Mouse (Mus musculus) ovary, adult 18-20 months (tissue): ENCODE results near the gene Nudt7.

Experiments
- DNase-seq: peaks from one replicate; pipeline ENCODE4 v3.0.0; 2022; ENCODE audit warnings: low spot score, mixed read lengths

Gene Nudt7

DNA sequence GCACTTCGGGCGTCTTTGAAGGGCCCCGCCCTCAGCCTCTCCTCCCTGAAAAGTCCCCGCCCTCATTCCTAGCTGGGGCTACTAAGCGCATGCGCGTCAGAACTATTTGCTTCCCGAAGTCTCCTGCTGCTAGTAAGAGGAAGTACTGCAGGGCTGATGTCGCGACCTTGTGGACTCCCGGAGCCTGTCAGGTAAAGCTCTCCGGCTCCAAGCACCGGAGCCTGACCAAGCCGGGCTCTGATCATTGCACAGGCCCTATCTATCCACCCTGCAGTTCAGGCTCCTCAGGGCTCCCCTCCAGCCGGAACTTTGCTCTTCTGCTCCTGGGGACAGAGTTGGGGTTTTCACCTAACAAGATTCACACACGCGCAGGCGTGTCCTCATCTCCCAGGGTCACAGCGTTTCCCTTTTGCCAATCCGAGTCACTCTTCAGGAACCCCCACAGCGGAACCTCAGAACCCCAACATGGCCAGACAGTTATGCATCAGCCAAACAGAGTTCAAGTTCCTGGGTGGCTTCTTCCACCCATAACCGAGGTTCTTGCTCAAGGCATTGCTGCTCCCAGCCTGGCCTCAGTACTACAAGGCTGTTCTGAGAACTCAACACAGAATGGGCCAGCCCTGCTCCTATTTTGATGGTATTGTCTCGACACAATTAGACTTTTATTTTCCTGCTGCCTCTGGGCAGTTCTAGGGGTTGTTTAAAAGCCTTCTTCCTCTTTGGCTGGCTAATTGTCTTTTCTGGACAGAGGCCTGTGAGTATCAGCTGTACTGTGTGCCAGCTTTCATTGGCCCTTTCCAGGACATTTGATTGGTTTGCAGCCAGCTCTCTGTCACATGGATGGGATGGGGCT lies at the start of gene Nudt7:
TSS of gene Nudt7 (plus strand) at position 48 of the 853 bp plus-strand sequence.
- peak; percentile 90 for DNase-seq

DNA sequence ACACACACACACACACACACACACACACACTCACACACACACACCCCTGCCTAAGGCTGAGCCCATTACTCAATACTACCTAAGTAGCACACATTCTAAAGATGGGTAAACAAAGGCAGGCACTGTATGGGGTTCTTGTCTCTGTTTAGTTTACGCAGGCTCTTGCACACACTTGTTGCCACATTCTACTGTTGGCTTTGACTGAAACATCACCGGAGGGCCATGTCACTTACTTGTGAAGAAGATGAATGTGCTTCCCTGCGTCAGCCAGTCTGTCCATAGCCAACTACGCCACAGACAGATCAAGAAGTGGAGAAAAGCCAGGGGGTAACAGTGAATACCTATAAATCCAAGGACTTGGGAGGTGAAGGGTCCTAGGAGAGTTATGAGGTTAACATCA lies 45.4 kb upstream of the Nudt7 start:
- DNase-seq = no peak

DNA sequence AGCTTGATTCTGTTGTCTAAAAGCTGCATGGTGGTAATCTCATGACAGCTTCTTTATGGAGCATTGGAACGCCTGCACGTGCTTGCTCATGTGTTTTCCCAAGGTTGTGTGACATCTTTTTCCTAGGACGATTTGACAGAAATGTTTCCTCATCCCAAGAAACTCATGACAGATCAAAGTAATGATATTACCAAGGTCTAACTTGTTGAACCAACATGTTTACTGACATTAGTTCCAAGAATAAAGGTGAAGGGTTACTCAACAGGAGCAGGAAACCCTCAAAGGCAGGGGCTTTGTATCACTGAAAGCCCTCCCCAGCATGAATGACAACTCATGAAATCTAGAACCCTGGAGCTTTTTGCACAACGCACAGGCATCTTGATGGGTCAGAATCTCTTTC lies 42.6 kb upstream of the Nudt7 start:
- DNase-seq = no peak

DNA sequence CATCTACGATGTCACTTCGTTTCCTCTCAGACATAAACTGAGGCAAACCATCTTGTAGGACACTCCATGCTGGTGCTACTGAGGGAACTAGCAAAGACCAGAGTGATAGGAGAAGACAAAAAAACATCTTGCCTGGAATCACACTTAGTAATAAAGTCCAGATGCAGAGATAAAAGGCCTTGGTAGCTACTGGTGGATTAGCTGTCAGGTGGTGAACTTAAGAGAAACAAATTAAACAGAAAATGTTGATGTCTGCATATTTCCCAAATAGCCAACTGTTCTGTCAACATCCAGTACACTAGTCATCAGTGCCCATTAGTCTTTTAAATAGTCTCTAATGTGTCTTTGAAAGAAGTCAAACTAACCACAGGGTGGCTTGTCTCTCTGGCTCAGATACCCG lies 40.0 kb upstream of the Nudt7 start:
- no peak for DNase-seq

DNA sequence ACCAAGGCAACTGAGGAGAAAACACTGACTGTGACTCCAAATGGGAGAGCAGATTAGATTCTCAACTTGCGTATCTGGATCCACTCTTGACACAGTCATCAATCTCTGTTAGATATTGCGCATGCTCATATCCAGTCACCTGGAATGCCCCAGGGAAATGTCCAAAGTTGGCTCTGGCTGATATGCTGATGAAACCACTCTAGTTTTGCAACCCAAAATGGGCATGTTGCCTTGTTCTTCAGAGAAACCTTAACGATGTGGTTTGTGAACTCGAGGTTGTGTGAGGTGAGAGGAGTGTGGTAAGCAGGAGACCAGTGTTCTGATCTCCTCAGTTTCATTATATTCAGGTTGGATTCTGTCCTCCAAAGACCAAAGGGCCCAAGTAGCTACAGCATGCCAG lies 38.8 kb upstream of the Nudt7 start:
- DNase-seq = no peak

DNA sequence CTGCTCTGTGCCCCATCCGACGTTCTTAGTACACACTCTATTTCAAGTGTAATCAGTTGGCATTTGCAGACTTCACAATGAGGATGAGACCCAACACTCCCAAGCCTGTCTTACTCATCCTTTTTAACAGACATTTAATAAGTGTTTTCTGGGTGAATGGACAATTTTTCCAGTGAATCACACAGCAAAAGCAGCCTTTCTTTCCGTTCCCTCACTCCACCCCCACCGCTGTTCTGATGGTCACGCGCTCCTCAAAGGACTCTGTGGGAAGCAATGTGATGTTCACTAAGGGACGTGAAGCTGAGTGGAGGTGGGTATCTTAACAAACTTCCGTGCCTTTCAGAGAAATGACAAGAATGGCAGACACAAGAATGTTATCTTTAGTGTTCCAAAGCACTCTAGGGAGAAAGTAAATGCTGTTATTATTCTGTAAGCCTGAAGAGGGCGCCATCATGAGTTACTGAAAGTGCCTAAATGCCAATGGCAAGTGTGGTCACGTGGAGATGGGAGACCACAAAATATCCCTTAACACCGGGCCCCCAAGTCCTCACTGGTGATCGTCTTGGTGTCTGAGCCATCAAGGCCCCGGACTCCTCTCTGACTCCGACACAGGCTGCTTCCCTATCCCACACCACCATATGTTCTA lies 32.7 kb upstream of the Nudt7 start:
- no peak for DNase-seq

DNA sequence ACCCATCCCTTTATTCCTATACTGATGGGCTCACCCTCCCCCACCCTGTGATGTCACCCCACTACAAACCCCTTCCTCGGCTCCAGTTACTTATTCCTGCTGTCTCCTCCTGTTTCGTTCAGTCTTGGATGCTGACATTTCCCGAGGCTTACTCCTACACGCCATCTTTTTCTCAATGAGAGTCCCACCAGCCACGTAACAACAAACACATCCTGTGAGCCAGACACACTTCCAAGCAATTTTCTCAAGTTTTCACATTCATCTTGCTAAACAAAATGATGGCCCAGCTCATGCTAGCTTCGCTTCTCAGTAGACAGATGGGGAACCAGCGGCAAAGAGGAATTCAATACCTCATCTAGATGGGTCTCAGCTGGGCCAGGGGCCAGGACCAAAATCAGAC lies 30.0 kb upstream of the Nudt7 start:
- DNase-seq = no peak

DNA sequence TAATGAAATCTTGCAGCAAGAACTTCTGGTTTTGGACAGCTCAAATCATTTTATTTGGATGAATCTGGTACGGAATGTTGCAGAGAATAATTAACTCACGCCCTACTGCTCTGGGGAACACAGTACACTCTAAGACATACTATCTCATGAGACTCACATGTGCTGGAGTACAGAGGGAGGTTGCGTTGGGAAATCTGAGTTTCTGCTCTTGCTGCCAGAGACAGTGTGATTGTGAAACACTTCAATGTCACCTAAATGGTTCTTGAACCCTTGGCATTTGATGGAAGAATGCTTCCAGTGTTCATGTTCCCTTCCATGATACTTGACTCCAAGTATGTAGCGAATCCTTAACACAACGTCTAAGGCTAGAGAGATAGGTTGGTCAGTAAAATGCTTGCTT lies 27.4 kb upstream of the Nudt7 start:
- no peak for DNase-seq

DNA sequence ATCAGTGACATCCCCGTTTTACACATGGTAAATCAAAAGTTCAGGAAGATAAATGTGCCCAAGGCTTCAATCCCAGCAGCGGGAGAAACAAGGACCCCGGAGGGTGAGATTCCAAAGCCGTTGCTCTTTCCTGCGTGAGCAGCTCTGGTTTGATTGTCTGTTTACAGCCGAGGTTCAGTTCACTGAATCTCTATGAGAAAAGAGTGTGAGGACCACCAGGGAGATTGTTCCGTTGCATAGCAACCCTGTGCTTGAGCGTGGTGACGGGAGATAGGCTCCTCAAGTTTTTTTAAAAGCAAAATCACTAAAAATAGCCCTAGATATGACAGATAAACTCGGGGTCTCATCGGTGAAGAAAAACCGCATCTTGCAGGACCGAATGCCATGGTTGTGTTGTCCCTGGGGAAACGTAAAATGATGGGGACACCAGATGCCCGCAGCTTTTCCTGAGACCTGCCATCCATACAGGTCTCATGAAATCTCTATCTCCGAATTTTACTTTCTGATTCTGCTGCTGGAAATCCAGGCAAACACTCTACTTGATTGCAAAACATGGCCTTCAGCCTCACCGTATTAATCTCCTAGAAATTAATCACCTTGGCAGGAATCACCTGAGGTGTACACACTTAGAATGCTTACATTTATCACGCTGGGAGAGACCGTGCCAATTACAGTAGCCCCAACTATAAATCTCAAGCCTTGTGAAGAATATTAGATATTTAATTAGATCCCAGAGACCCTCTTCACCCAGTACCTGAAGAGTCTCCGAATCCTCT lies 23.8 kb upstream of the Nudt7 start:
- DNase-seq = no peak

DNA sequence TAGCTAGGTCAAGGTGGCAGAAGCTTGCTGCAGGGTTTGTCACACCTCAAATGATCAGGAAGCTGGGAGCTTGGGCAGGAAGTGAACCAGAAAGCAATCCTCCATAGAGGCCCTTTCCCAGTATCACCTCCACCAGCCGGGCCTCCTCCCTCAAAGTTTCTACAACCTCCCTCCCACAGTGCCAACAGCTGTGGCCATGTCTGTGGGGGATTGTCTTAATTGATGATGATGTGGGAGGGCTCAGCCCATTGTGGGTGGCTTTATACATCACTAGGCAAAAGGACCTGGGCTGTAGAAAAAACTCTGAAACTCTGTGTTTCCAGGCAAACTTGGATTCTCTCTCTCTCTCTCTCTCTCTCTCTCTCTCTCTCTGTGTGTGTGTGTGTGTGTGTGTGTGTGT lies 18.3 kb upstream of the Nudt7 start:
- DNase-seq = no peak

DNA sequence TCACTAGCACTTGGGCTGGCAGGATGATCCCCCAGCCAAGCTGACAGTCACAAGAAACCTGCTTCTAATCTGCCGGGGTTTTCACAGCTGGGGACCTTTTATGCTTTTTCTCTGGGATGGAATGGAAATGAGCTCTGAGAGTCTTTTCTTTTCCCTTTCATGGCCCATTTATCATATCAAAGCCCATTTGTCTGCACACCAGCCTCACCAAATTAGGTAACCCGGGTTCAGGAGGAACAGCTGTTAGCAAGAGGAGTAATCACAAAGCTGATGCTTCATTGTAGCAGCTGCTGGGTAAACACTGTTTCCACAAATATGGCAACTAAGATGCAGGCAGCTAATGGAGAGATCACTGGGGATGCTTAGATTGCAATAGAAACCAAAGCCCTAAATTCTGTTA lies 17.3 kb upstream of the Nudt7 start:
- DNase-seq = no peak

DNA sequence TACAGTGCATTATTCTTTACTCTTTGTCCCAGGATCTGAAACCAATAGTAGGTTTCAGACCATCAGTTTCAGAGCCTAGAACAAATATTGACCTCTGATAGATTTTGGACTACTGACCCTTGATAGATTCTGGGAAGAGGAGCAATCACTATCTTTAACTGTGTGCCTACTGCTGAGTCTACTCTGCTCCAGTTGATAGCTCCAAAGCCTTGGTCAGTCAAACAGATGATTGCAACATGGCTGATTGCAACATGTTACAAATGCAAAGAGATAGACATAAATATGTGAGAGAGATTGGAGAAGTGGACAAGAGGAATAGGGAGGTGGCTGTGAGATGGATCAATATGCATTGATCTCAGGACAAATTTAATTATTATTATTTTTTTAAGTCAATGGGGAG lies 15.9 kb upstream of the Nudt7 start:
- no peak for DNase-seq

DNA sequence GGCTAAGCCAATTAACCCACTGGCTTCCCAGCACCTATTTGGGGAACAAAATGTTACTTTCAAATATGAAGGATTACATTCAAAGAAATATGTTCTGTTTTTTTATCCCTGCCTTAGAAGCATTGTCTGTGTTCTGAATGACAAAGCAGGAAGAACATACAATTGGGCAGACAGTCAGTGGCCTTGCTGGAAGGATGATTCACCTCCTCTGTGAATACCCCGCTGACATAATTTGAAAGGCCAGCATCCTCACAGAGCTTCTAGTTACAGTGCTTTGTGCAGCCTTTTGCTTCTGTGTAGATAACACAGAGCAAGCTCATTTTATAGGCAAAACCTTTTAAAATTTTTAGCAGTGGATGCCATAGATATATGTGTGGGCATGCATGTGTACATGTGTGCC lies 11.6 kb upstream of the Nudt7 start:
- no peak for DNase-seq

DNA sequence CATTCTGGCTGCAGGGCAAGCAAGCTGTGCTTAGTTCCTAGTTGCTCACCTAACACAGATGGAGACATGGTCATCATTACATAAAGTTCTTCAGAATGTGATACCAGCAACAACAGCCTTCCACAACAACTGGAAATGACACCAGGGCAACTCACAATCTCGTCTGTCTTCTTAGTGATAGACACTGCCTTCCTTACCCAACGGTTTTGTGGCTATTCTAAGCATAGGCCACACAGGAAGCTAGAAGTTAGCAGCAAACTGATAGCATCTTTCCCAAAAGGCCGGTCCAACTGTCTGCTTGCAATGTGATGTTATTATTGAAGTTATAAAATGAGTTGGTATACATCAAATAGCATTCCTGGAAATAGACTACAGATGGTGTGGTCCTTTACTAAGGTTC lies 9.7 kb upstream of the Nudt7 start:
- no peak for DNase-seq

DNA sequence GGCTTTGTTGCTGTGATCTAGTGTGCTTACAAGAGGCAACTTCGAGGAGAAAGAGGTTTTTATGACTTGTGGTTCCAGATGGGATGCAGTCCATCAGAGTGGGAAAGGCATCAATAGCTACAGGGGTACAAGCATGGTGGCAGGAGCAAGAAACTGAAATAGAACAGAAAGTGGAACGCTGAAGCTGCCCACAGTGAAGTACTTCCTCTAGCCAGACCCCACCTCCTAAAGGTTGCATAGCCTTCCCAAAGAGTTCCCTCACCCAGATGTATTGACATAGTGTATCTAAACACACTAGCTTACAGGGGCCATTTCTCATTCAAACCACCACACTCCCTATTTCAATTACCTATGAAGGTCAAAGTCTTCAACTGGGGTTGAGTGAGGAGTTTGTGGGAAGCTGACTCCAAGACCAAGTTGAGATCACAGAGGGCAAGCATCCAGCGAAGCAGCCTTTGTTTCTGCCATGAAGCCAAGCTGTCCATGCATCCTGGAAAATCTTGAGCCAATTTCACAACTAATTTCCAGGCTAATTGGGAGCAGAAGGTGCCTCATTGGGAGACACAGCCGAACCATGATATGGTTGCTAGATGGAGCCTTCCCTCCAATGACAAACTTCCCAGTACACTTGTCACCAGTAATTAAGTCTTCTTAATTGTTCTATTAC lies 9.1 kb upstream of the Nudt7 start:
- DNase-seq = no peak

DNA sequence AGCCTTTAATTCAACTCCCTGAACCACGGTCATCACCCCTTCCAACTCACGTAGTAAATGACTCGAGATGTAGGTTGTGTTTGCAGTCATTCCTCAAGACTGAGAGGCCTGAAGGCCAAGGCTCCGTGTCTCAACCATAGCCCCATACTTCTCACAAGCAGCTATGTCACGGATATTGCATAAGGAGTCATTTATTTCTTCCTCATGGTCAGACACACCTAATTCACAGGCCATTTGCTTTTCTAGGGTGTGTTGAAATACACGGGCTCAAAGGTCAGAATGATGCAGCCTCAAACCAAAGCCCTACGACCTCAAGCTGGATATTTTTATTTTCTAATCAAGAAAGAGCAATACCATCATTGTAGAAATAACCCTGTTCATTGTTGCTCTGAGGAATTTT lies 2.5 kb upstream of the Nudt7 start:
- no peak for DNase-seq

DNA sequence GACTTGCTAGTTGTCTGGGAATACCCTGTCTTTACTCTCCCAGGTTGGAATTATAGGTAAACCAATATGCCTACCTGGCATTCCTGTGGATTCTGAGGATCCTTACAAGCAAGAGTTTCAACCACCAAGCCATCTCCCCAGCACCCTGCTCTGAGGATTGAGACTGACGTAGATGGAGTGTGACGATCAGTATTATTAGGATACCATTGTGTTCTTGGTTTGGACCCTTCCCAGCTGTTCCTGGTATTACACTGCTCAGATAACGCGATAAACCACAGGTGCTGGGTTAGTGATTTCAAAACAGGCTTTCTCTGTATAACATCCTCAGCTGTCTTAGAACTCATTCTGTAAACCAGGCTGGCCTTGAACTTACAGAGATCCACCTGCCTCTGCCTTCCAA lies 1.9 kb upstream of the Nudt7 start:
- no peak for DNase-seq

DNA sequence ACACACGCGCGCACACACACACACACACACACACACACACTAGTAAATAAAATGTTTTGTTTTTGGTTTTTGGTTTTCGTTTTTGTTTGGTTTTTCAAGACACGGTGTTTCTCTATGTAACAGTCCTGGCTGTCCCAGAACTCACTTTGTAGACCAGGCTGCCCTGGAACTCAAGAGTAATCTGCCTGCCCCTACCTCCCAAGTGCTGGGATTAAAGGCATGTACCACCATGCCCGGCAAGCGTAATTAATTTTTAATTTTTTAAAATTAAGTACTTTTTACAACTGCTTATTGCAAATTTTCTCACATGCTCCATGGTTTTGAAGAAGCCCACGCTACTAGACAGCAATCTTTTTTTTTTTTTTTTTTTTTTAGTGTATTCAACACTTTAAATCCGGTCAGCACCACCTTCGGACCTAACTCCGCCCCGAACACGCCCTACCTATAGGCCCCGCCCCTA lies 277 bp upstream of the Nudt7 start:
- no peak for DNase-seq

DNA sequence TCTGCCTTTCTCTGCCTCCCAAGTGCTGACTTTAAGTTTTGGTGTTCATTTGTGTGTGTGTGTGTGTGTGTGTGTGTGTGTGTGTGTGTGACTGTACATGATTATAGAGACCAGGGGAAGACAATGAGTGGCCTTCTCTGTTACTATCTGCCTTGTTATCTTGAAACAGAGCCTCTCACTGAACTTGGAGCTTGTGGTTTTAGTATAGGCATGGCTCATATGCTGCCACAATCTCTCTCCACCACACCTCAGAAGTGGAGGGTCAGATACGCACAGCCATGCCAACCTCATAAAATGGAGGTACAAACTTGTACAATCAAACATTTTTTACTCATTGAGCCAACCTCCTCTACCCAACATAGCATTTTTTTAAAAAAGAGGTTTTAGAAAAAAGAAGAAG lies 3.4 kb downstream of the Nudt7 start:
- no peak for DNase-seq

DNA sequence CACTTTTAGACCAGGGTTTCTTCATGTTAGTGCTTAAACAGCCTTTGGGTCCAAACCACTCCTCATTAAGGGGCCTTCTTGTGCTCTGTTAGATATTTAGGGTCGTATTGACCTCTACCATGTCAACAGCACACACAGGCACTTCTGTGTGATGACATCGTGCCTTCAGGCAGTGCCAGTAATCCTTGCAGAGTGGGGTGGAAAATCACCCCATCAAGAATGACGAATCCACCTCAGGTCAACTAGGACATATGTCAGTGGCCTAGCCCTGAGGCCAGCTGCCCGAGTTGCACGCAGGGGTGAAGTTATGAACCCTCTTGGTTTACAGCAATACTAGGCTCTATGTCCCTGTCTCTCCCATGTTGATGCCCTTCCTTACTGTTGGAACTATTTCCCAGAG lies 3.8 kb downstream of the Nudt7 start:
- DNase-seq = no peak

DNA sequence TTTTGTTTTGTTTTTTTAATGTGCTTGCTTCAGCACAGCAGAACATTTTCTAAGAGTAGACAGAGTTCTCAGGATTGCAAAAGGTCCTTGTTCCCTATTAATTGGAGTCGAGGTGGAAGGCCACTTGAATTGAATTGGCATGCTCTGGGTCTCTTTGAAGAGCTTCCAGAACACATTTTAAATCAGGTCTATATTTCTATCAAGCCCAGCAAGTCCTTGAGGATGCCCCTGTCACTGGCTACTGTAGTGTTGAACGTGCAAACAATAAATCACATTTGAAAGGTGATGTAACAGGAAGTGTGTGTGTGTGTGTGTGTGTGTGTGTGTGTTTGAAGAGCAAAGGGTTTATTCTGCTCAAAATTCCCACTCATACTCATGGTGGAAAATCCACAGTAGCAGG lies 7.1 kb downstream of the Nudt7 start:
- DNase-seq = no peak

DNA sequence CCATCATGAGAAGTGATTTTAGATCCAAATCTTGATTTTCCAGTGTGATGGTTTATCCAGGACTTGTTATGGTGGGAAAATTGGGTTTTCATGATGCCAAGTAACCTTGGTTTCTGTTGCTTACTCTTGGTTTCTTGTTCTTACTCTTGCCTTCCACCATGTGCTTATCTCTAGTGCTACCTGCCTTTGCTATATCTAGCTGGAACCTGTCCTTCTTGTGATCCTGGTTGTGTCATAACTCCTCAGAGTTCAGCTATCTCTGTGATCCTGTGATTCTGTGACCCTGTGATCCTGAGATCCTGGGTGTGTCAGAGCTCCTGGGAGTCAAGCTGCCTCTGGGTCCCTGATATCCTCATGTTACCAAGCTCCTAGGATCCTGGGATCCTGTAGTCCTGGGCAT lies 8.8 kb downstream of the Nudt7 start:
- DNase-seq = no peak
